Mouse (Mus musculus) ES-Bruce4 (cell line): Measurements from ENCODE around the gene Tmem56. TPM values are rescaled to one million over a fixed set of nuclear protein-coding genes. Genes with fewer than 3 reads are reported as not detected.

Experiments used
- H3K27ac ChIP-seq: 2 replicates; pipeline ENCODE4 v1.5.1; 2012; ENCODE audit warnings: low read length, inconsistent platforms; ENCODE audit not compliant: insufficient read depth
- H3K27me3 ChIP-seq: 2 replicates; pipeline ENCODE4 v1.6.1; 2012; ENCODE audit warnings: mild to moderate bottlenecking, low read length, inconsistent platforms; ENCODE audit not compliant: control insufficient read depth, poor library complexity, insufficient read depth, severe bottlenecking
- H3K36me3 ChIP-seq: 2 replicates; pipeline ENCODE4 v1.6.1; 2012; ENCODE audit warnings: inconsistent platforms, mild to moderate bottlenecking, low read length, moderate library complexity; ENCODE audit not compliant: control insufficient read depth, poor library complexity, insufficient read depth, severe bottlenecking
- H3K4me1 ChIP-seq: one replicate; pipeline ENCODE4 v1.8.1; 2011; ENCODE audit warnings: low read length; ENCODE audit not compliant: control insufficient read depth, insufficient read depth
- H3K4me3 ChIP-seq: 2 replicates; pipeline ENCODE4 v1.5.1; 2011; ENCODE audit warnings: low read depth, mild to moderate bottlenecking, low read length
- H3K9ac ChIP-seq: 2 replicates; pipeline ENCODE4 v1.6.1; 2012; ENCODE audit warnings: low read depth, mild to moderate bottlenecking, inconsistent platforms; ENCODE audit not compliant: poor library complexity, severe bottlenecking
- H3K9me3 ChIP-seq: replicated peaks from 2 replicates; pipeline ENCODE4 v1.6.1; 2012; ENCODE audit warnings: mild to moderate bottlenecking, low read length, inconsistent platforms; ENCODE audit not compliant: control insufficient read depth, poor library complexity, insufficient read depth, severe bottlenecking
- CTCF ChIP-seq: IDR thresholded peaks from one replicate; pipeline ENCODE4 v1.8.1; 2011; ENCODE audit warnings: low read depth, low read length
- EP300 ChIP-seq: IDR thresholded peaks from 2 replicates; pipeline ENCODE4 v1.6.1; 2011; ENCODE audit warnings: low read depth, low read length; ENCODE audit not compliant: insufficient read depth
- POLR2A ChIP-seq: IDR thresholded peaks from one replicate; pipeline ENCODE4 v1.8.1; 2011; ENCODE audit warnings: low read length; ENCODE audit not compliant: insufficient read depth
- polyA plus RNA-seq: library from polyadenylated mRNA; stranded (reverse); fragments of >200 nt; gene quantifications from 2 replicates; pipeline ENCODE4 v1.2.4, GENCODE M21; 2011; ENCODE audit warnings: low read depth; ENCODE audit not compliant: missing spikeins, insufficient read depth, insufficient read length

Tmem56 gene
- polyA plus RNA-seq, 1 experiment: 0.58 TPM

GRCm38 (mm10) chr3:121157546-121158330 is 125.2 kb downstream of the Tmem56 start:
- TF ChIP-seq POLR2A: no peak
- TF ChIP-seq CTCF: no peak
- no peak for TF ChIP-seq EP300
- Histone ChIP-seq H3K9me3 (no peaks in the 10 kb centered on the region), H3K4me1 (no peaks in the 10 kb centered on the region), H3K9ac (no peak overlapping the region), H3K27me3 (no peaks in the 10 kb centered on the region), H3K36me3 (no peaks in the 10 kb centered on the region), H3K4me3 (no peak overlapping the region), H3K27ac (no peak overlapping the region)

- Histone ChIP-seq H3K4me3 (no peak overlapping the region), H3K4me1 (no peaks in the 10 kb centered on the region), H3K36me3 (no peaks in the 10 kb centered on the region), H3K9me3 (no peaks in the 10 kb centered on the region), H3K9ac (no peak overlapping the region), H3K27ac (no peak overlapping the region), H3K27me3 (no peaks in the 10 kb centered on the region)
- TF ChIP-seq POLR2A (no peak), EP300 (no peak), CTCF (no peak)
Observed at GRCm38 (mm10) chr3:121156451-121157186, 126.3 kb downstream of the Tmem56 start.

GRCm38 (mm10) chr3:121156043-121156442 is 126.9 kb downstream of the Tmem56 start:
- TF ChIP-seq CTCF (no peak), EP300 (no peak), POLR2A (no peak)
- Histone ChIP-seq H3K36me3 (no peaks in the 10 kb centered on the region), H3K9me3 (no peaks in the 10 kb centered on the region), H3K4me3 (no peak overlapping the region), H3K27me3 (no peaks in the 10 kb centered on the region), H3K27ac (no peak overlapping the region), H3K9ac (no peak overlapping the region), H3K4me1 (no peaks in the 10 kb centered on the region)

Other genes with a start within 250 kb of the Tmem56 start
- 8.1 and 10.1 TPM in 2 replicates for gene Rwdd3, start 111.4 kb downstream of the Tmem56 start, polyA plus RNA-seq
- 18.2 and 29.6 TPM in 2 replicates for gene Alg14, start 8.7 kb upstream of the Tmem56 start, polyA plus RNA-seq
- gene Cnn3, start 143.4 kb upstream of the Tmem56 start, polyA plus RNA-seq: 584 and 623 TPM in 2 replicates
- gene Slc44a3, start 249.3 kb upstream of the Tmem56 start, polyA plus RNA-seq: 5.0 and 5.1 TPM in 2 replicates